Mouse (Mus musculus): ENCODE data around the gene Adcy1. TPM values are rescaled to one million over a fixed set of nuclear protein-coding genes. Genes with fewer than 3 reads are reported as not detected.

Gene Adcy1
- total RNA-seq (2021): 100 to 1,000 TPM; 191 to 208 TPM
- long read RNA-seq, full-length matches to known transcripts: 5 of 45 reads
- long read RNA-seq, partial matches to known transcripts: 3 of 45 reads
- long read RNA-seq, other reads (novel, unspliced or antisense): 37 of 45 reads

- DNase-seq (ENCODE audit: low spot score in 2 of 2): peak; percentile 45 to 74
Measured at GRCm38 (mm10) chr11:7063001-7063584, at the start of gene Adcy1. TSS of gene Adcy1 (plus strand) at chr11:7063489.

- DNase-seq (ENCODE audit: low spot score in 2 of 2): peak; percentile 33 to 51
Measured at GRCm38 (mm10) chr11:7016907-7017306, 46.4 kb upstream of the Adcy1 start.

GRCm38 (mm10) chr11:7018078-7018477 is 45.2 kb upstream of the Adcy1 start:
- DNase-seq (ENCODE audit: low spot score in 2 of 2): no peak

- no peak for DNase-seq (ENCODE audit: low spot score in 2 of 2)
Measured at GRCm38 (mm10) chr11:7019006-7019525, 44.2 kb upstream of the Adcy1 start.

GRCm38 (mm10) chr11:7033063-7033462 is 30.2 kb upstream of the Adcy1 start:
- DNase-seq (ENCODE audit: low spot score in 2 of 2): no peak

- no peak for DNase-seq (ENCODE audit: low spot score in 2 of 2)
Measured at GRCm38 (mm10) chr11:7039722-7040121, 23.6 kb upstream of the Adcy1 start.

- no peak for DNase-seq (ENCODE audit: low spot score in 2 of 2)
Measured at GRCm38 (mm10) chr11:7040801-7041200, 22.5 kb upstream of the Adcy1 start.

GRCm38 (mm10) chr11:7047176-7047575 is 16.1 kb upstream of the Adcy1 start:
- no peak for DNase-seq (ENCODE audit: low spot score in 2 of 2)

GRCm38 (mm10) chr11:7047584-7047983 is 15.7 kb upstream of the Adcy1 start:
- DNase-seq (ENCODE audit: low spot score in 2 of 2): no peak

GRCm38 (mm10) chr11:7053710-7054109 is 9.6 kb upstream of the Adcy1 start:
- DNase-seq (ENCODE audit: low spot score in 2 of 2): no peak

- DNase-seq (ENCODE audit: low spot score in 2 of 2): no peak
Measured at GRCm38 (mm10) chr11:7054662-7055265, 8.5 kb upstream of the Adcy1 start.

- DNase-seq (ENCODE audit: low spot score in 2 of 2): peak; percentile 42 to 48
Measured at GRCm38 (mm10) chr11:7055455-7056017, 7.8 kb upstream of the Adcy1 start.

- DNase-seq (ENCODE audit: low spot score in 2 of 2): peak in 1 of 2 experiments; percentile 24
Measured at GRCm38 (mm10) chr11:7056121-7056520, 7.2 kb upstream of the Adcy1 start.

GRCm38 (mm10) chr11:7057781-7058180 is 5.5 kb upstream of the Adcy1 start:
- no peak for DNase-seq (ENCODE audit: low spot score in 2 of 2)

GRCm38 (mm10) chr11:7061961-7062360 is 1.3 kb upstream of the Adcy1 start:
- DNase-seq (ENCODE audit: low spot score in 2 of 2): no peak

- DNase-seq (ENCODE audit: low spot score in 2 of 2): no peak
Measured at GRCm38 (mm10) chr11:7062566-7062965, 723 bp upstream of the Adcy1 start.

GRCm38 (mm10) chr11:7063681-7064267 is 485 bp downstream of the Adcy1 start:
- peak; percentile 38 to 56 for DNase-seq (ENCODE audit: low spot score in 2 of 2)

GRCm38 (mm10) chr11:7064484-7065185 is 1.3 kb downstream of the Adcy1 start:
- DNase-seq (ENCODE audit: low spot score in 2 of 2): peak in 1 of 2 experiments; percentile 31

- no peak for DNase-seq (ENCODE audit: low spot score in 2 of 2)
Measured at GRCm38 (mm10) chr11:7065388-7065787, 2.1 kb downstream of the Adcy1 start.

- DNase-seq (ENCODE audit: low spot score in 2 of 2): no peak
Measured at GRCm38 (mm10) chr11:7065876-7066275, 2.6 kb downstream of the Adcy1 start.

GRCm38 (mm10) chr11:7067263-7067662 is 4.0 kb downstream of the Adcy1 start:
- no peak for DNase-seq (ENCODE audit: low spot score in 2 of 2)
